Mouse (Mus musculus): Measurements from ENCODE around the gene Asic2.

- TF ChIP-seq GATA1 (IDR thresholded peaks at IDR 0.05; ENCODE audit: low read length) = no peak
- no peak for TF ChIP-seq TAL1 (IDR thresholded peaks at IDR 0.05; ENCODE audit: low read length)
Measured at GRCm38 (mm10) chr11:81647828-81648227, 320.4 kb downstream of the Asic2 start.
